Mouse (Mus musculus) neural tube, embryonic 12.5 days (tissue): ENCODE measurements around the gene Bpi. TPM values are rescaled to one million over a fixed set of nuclear protein-coding genes. Genes with fewer than 3 reads are reported as not detected.

Source experiments
- ATAC-seq: fragments of 200-750 bp; cut with Nextera tagmentation; 2 replicates; pipeline ENCODE4 v1.8.0; 2017; ENCODE audit warnings: low read depth, mild to moderate bottlenecking, moderate TSS enrichment, moderate library complexity; ENCODE audit not compliant: low FRiP score
- H3K27ac ChIP-seq: fragments of 300-500 bp; sonication (generic); 2 replicates; pipeline ENCODE4 v1.5.1; 2016
- H3K27me3 ChIP-seq: fragments of 300-500 bp; sonication (generic); replicated peaks from 2 replicates; pipeline ENCODE4 v1.6.1; 2016; ENCODE audit warnings: mild to moderate bottlenecking
- H3K36me3 ChIP-seq: fragments of 300-500 bp; sonication (generic); 2 replicates; pipeline ENCODE4 v1.6.1; 2016; ENCODE audit warnings: mild to moderate bottlenecking
- H3K4me1 ChIP-seq: fragments of 300-500 bp; sonication (generic); 2 replicates; pipeline ENCODE4 v1.6.1; 2016
- H3K4me2 ChIP-seq: fragments of 300-500 bp; sonication (generic); replicated peaks from 2 replicates; pipeline ENCODE4 v1.6.1; 2016; ENCODE audit warnings: mild to moderate bottlenecking
- H3K4me3 ChIP-seq: fragments of 300-500 bp; sonication (generic); 2 replicates; pipeline ENCODE4 v1.5.1; 2016
- H3K9ac ChIP-seq: fragments of 300-500 bp; sonication (generic); 2 replicates; pipeline ENCODE4 v1.6.1; 2016; ENCODE audit warnings: mild to moderate bottlenecking
- H3K9me3 ChIP-seq: fragments of 300-500 bp; sonication (generic); 2 replicates; pipeline ENCODE4 v1.6.1; 2016; ENCODE audit warnings: mild to moderate bottlenecking
- WGBS: fragments of 180-500 bp; shearing (Covaris S2); methylation state at CpG from one replicate; pipeline ENCODE4 v1.1.7; 2016; 5-methylcytosine and 5-hydroxymethylcytosine counted together
- polyA plus RNA-seq: library from polyadenylated mRNA; unstranded; fragments of >200 nt; fragmentation: Nextera tagmentation; extraction: Ambion mirVana; gene quantifications from 2 replicates; pipeline ENCODE4 v1.2.1, GENCODE M21; 2016

The Bpi gene
- polyA plus RNA-seq, 1 experiment from 2014 or later = not detected

- Histone ChIP-seq H3K9ac (no peak within 1 kb of the TSS), H3K4me2 (0 out of 2 replicates have a peak within 1 kb of the TSS, but pooled peaks have one; percentile 7), H3K27ac (no peak within 1 kb of the TSS), H3K36me3 (no peaks in the 10 kb centered on the region), H3K4me3 (no peak within 1 kb of the TSS), H3K4me1 (no peaks in the 10 kb centered on the region; the same call in 1 of the 2 replicates), H3K9me3 (no peaks in the 10 kb centered on the region), H3K27me3 (no peaks in the 10 kb centered on the region)
- WGBS = 49% methylated on average over 13 of the region's 13 CpGs
- ATAC-seq = no peak
Observed at GRCm38 (mm10) chr2:158305948-158306695, 48.2 kb downstream of the Bpi start, which contains the start of gene Lbp. Lbp (plus strand) TSS chr2:158306493.

GRCm38 (mm10) chr2:158306696-158307049 lies 48.8 kb downstream of the Bpi start:
- ATAC-seq = no peak
- H3K4me2 ChIP-seq = 0 out of 2 replicates have a peak overlapping the region, but pooled peaks have one; percentile 7
- no peak overlapping the region for H3K9ac ChIP-seq
- 45% methylated on average over 6 of the region's 6 CpGs for WGBS
- no peaks in the 10 kb centered on the region; the same call in 1 of the 2 replicates for H3K4me1 ChIP-seq
- no peaks in the 10 kb centered on the region for H3K36me3 ChIP-seq
- H3K27me3 ChIP-seq = no peaks in the 10 kb centered on the region
- no peak overlapping the region for H3K4me3 ChIP-seq
- H3K9me3 ChIP-seq = no peaks in the 10 kb centered on the region
- H3K27ac ChIP-seq = no peak overlapping the region

GRCm38 (mm10) chr2:158308276-158308675 lies 50.4 kb downstream of the Bpi start:
- H3K4me1 ChIP-seq = no peaks in the 10 kb centered on the region; the same call in 1 of the 2 replicates
- no peak for ATAC-seq
- H3K4me2 ChIP-seq = no peak overlapping the region
- no peaks in the 10 kb centered on the region for H3K9me3 ChIP-seq
- H3K36me3 ChIP-seq = no peaks in the 10 kb centered on the region
- H3K27ac ChIP-seq = no peak overlapping the region
- no peaks in the 10 kb centered on the region for H3K27me3 ChIP-seq
- H3K4me3 ChIP-seq = no peak overlapping the region
- WGBS = 60% methylated on average over 5 of the region's 5 CpGs
- no peak overlapping the region for H3K9ac ChIP-seq

GRCm38 (mm10) chr2:158313089-158313488 lies 55.2 kb downstream of the Bpi start:
- ATAC-seq = no peak
- no peak overlapping the region for H3K4me2 ChIP-seq

GRCm38 (mm10) chr2:158316371-158316770 lies 58.5 kb downstream of the Bpi start:
- Histone ChIP-seq H3K36me3 (no peaks in the 10 kb centered on the region), H3K4me1 (no peaks in the 10 kb centered on the region), H3K4me2 (no peak overlapping the region), H3K27me3 (no peaks in the 10 kb centered on the region), H3K9ac (no peak overlapping the region), H3K4me3 (no peak overlapping the region), H3K9me3 (no peaks in the 10 kb centered on the region), H3K27ac (no peak overlapping the region)
- 70% methylated on average over 8 of the region's 8 CpGs for WGBS
- no peak for ATAC-seq

More at GRCm38 (mm10) chr2:158313089-158313488, 55.2 kb downstream of the Bpi start:
- Histone ChIP-seq H3K9ac (no peak overlapping the region), H3K27ac (no peak overlapping the region), H3K27me3 (no peaks in the 10 kb centered on the region), H3K36me3 (no peaks in the 10 kb centered on the region), H3K9me3 (no peaks in the 10 kb centered on the region), H3K4me1 (no peaks in the 10 kb centered on the region), H3K4me3 (no peak overlapping the region)
- 87% methylated on average over 1 of the region's 1 CpGs for WGBS

- 13% methylated on average over 5 of the region's 5 CpGs for WGBS
- H3K4me3 ChIP-seq = no peak overlapping the region
- no peaks in the 10 kb centered on the region for H3K27me3 ChIP-seq
- H3K9me3 ChIP-seq = no peaks in the 10 kb centered on the region
- no peak overlapping the region for H3K4me2 ChIP-seq
- no peak overlapping the region for H3K9ac ChIP-seq
- H3K4me1 ChIP-seq = no peaks in the 10 kb centered on the region
- ATAC-seq = 0 out of 2 replicates have a peak, but pooled peaks have one; percentile 50
- no peaks in the 10 kb centered on the region for H3K36me3 ChIP-seq
- H3K27ac ChIP-seq = no peak overlapping the region
Observed at GRCm38 (mm10) chr2:158317026-158317425, 59.1 kb downstream of the Bpi start.

GRCm38 (mm10) chr2:158321596-158321995 lies 63.7 kb downstream of the Bpi start:
- 88% methylated on average over 6 of the region's 6 CpGs for WGBS
- no peak for ATAC-seq
- Histone ChIP-seq H3K4me3 (no peak overlapping the region), H3K9ac (no peak overlapping the region), H3K9me3 (no peaks in the 10 kb centered on the region), H3K4me2 (no peak overlapping the region), H3K27me3 (no peaks in the 10 kb centered on the region), H3K36me3 (no peaks in the 10 kb centered on the region), H3K4me1 (peaks cover 6% of the 10 kb centered on the region), H3K27ac (no peak overlapping the region)

GRCm38 (mm10) chr2:158322845-158323244 lies 65.0 kb downstream of the Bpi start:
- Histone ChIP-seq H3K27me3 (no peaks in the 10 kb centered on the region), H3K9me3 (no peaks in the 10 kb centered on the region), H3K9ac (no peak overlapping the region), H3K27ac (no peak overlapping the region), H3K4me3 (no peak overlapping the region), H3K4me1 (peaks cover 6% of the 10 kb centered on the region), H3K36me3 (no peaks in the 10 kb centered on the region), H3K4me2 (no peak overlapping the region)
- no peak for ATAC-seq
- 78% methylated on average over 3 of the region's 3 CpGs for WGBS

GRCm38 (mm10) chr2:158324531-158325190 lies 66.8 kb downstream of the Bpi start:
- Histone ChIP-seq H3K36me3 (no peaks in the 10 kb centered on the region), H3K27me3 (no peaks in the 10 kb centered on the region), H3K4me1 (peaks cover 6% of the 10 kb centered on the region), H3K9me3 (no peaks in the 10 kb centered on the region), H3K27ac (no peak overlapping the region), H3K4me2 (no peak overlapping the region), H3K9ac (no peak overlapping the region), H3K4me3 (no peak overlapping the region)
- WGBS = 53% methylated on average over 10 of the region's 10 CpGs
- peak; percentile 82 for ATAC-seq

- Histone ChIP-seq H3K9ac (no peak overlapping the region), H3K27ac (no peak overlapping the region), H3K36me3 (no peaks in the 10 kb centered on the region), H3K27me3 (no peaks in the 10 kb centered on the region), H3K4me1 (peaks cover 6% of the 10 kb centered on the region), H3K4me2 (no peak overlapping the region), H3K4me3 (no peak overlapping the region), H3K9me3 (no peaks in the 10 kb centered on the region)
- no peak for ATAC-seq
- 51% methylated on average over 8 of the region's 8 CpGs for WGBS
Observed at GRCm38 (mm10) chr2:158325609-158326008, 67.7 kb downstream of the Bpi start.
